Mouse (Mus musculus) neutrophil, adult 5-6 weeks (primary cell): ENCODE results near the gene Gp9. TPM values are rescaled to one million over a fixed set of nuclear protein-coding genes. Genes with fewer than 3 reads are reported as not detected.
"Not testable (repeated sequence)": the region's sequence is repeated elsewhere in the genome, so short reads cannot be mapped to it uniquely, and the experiment has no call there.

ENCODE experiments used
- ATAC-seq: fragments of 151-379, 151-347 bp; 2 replicates; pipeline ENCODE4 v1.8.0; 2017; ENCODE audit warnings: mild to moderate bottlenecking, moderate TSS enrichment; ENCODE audit not compliant: insufficient number of reproducible peaks, poor library complexity, low FRiP score, severe bottlenecking; ENCODE audit errors: extremely low read depth
- total RNA-seq: library from RNA; stranded (forward); fragments of 200-1000 nt; gene quantifications from 2 replicates; pipeline ENCODE4 v1.2.3, GENCODE M21; 2017

Gene Gp9
- total RNA-seq, 1 experiment from 2014 or later: 13.5 TPM

DNA sequence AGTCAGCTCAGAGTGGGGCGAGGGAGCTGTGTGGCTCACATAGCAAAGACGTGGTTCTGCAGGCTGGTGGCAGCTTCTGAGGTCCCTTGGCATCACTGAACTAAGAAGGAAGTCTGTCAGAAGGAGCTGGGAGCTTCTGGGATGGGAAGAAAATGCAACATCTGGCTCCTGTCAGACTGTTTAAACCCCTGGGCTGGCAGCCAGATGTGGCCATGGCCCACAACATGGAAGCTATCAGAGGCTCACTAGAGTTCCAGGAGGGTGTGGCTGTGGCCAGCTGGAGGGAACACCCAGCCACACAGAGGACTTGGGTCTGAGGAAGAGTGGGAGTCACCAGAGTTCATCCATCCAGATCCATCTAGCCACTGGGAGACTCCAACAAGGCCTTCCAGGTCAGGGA, 31.0 kb upstream of the Gp9 start:
- ATAC-seq: no peak

DNA sequence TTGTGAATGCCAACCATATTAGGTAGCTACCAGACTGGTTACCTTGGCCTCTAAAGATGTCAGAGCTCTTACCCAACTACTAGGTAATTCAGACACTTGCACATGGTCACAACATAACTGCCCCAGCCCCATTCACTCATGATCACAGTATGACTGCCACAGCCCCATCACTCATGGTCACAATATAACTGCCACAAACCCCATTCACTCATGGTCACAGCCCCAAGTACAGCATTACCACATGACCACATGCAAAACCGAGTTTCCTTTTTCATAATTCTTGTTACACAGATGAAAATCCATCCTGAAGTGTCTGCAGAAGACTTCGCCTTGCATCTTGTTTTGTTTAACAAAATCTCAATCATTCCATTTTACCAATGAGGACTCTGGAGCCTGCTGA, 29.8 kb upstream of the Gp9 start:
- no peak for ATAC-seq

GRCm38 (mm10) chr6:87748531-87748930, 29.3 kb upstream of the Gp9 start:
- no peak for ATAC-seq

DNA sequence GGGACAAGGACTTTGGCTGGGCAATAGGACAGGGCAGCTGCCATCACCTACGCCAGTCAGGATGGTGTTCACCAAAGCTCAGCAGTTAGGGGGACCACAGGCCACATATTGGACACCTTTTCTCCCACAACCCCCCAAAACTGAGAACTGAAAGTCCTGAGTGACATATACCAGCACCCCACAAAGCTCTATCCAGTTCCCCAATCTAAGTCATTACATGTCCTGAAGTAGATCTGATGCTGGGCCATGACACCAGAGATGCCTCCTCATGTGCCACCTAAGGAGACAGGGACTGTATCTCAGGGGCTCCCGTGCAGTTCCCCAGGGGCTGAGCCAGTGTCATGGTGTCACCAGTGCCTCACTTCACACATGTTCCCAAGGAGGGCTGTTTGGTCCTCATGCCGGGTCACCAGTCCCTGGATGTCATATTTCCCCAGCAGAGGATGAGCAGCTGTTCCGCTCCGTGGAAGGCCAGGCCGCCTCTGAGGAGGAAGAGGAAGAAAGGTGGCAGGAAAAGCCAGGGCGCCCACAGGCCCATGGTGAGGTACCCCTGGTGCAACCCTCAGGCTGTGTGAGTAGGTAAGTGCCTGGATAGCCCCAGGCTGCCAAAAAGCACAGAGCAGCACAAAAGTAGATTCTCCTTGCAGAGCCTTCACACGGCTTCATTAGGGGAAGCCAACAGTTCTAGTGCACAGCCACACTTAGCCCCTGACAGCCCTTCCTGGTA, 27.5 kb upstream of the Gp9 start:
- no peak for ATAC-seq

DNA sequence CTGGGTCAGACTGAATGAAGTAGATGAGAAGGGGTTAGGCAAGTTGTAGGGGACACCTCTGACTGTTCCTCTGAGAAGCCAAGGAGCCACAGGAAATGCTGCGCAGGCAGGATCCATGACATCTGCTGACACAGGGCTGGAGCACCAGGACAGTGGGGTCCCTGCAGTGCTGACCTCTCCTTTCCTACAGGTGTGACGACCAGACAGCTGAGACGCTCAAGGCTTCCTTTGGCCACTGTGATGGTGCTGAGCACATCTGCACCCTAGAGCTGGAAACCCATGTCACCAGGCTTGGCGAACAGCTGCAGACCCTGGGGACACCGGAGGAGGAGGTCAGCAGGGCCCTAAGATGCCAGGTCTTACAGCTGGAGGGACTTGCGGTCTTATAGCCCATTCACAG, 26.3 kb upstream of the Gp9 start:
- ATAC-seq: no peak

DNA sequence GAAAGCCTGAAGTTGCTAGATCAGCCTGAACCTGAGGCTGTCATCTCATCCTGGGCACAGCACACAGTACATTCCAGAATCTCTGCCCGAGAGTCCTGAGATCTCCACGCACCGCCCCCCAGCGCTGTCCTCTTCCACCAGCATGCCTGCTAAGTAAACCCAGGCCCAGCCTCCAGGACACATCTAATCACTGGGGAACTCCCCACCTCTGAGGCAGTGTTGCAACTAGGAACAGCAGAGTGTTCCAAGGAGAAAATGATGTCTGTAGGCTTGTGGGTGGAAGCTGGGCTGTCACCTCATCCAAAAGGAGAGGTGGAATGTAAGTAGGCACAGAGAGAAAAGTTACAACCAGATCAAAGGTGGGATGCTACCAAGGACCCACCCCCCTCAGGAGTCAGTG, 22.7 kb upstream of the Gp9 start:
- no peak for ATAC-seq

GRCm38 (mm10) chr6:87756896-87757295, 21.0 kb upstream of the Gp9 start:
- no peak for ATAC-seq

DNA sequence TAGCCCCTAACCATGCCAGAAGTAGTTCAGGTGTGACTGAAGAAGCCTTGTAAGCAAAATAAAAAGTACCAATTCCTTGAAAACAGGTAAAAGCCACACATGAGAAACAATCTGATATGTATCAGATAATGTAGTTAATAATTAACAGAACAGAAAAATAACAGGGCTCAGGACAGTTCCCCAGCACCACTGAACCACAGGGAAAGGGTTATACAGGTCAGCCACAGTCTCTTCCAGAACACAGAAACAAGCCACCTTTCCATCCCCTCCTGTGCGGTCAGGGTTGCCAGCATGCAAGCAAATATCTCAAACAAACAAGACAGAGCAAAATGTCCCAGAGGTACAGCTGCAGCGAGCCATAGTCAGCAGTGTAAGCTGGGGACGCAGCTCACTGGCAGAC, 18.5 kb upstream of the Gp9 start:
- ATAC-seq: no peak

GRCm38 (mm10) chr6:87759850-87760249, 18.0 kb upstream of the Gp9 start:
- ATAC-seq: no peak

DNA sequence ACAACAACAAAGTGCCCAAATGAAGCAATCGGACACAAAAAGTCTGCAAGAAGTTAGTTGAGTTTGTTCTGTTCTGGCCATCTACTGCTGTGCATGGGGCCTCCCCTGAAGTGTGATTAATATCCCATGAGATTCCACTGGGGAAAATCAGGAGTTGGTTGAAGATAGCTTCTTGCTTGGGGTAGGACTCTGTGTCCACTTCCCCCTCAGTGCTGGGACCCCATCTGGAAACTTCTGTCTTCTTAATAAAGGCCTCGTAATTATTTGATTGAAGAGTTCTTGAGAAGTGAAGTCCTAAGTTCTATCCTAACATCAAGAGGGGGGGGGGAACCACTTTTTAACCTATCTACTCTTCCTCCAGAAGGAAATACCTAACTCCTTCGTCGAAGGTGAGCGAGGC, 15.7 kb upstream of the Gp9 start:
- ATAC-seq: no peak

GRCm38 (mm10) chr6:87763376-87764280, 14.2 kb upstream of the Gp9 start:
- peak; percentile 72; the same call in 1 of the 2 replicates for ATAC-seq

DNA sequence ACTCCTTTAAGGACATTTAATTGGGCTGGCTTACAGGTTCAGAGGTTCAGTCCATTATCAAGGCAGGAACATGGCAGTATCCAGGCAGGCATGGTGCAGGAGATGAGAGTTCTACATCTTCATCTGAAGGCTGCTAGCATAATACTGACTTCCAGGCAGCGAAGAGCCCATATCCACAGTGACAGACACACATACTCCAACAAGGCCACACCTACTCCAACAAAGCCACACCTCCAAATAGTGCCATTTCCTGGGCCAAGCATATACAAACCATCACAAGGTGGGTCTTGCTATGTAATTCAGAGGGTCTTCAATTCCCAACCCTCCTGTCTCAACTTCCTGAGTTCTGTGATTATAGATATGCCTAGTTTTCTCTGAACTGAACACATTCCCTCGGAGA, 13.6 kb upstream of the Gp9 start:
- not testable (repeated sequence) for ATAC-seq

DNA sequence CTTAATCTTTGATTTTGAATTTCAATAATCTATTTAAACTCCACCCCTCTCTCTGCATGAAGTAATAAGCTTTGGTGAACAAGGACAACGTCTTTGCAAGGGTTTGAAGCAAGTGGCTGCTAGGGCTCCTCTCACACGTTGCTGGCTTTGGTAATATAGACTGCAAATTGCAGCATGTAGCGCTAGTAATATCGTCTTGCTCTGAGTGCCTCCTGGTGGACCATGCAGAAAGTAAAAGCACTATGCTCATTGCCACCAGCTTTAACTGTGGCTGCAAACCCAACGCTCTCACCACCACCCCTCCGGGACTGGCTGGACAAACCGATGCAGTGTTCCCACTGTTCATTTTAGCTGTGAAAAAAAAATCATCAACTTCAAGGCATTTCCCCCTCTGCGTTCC, 7.2 kb upstream of the Gp9 start:
- ATAC-seq: no peak

GRCm38 (mm10) chr6:87774466-87774865, 3.4 kb upstream of the Gp9 start:
- no peak for ATAC-seq

GRCm38 (mm10) chr6:87774909-87775308, 3.0 kb upstream of the Gp9 start:
- no peak for ATAC-seq

GRCm38 (mm10) chr6:87775588-87776245, 2.2 kb upstream of the Gp9 start:
- no peak for ATAC-seq

GRCm38 (mm10) chr6:87776663-87777062, 1.2 kb upstream of the Gp9 start:
- no peak for ATAC-seq

DNA sequence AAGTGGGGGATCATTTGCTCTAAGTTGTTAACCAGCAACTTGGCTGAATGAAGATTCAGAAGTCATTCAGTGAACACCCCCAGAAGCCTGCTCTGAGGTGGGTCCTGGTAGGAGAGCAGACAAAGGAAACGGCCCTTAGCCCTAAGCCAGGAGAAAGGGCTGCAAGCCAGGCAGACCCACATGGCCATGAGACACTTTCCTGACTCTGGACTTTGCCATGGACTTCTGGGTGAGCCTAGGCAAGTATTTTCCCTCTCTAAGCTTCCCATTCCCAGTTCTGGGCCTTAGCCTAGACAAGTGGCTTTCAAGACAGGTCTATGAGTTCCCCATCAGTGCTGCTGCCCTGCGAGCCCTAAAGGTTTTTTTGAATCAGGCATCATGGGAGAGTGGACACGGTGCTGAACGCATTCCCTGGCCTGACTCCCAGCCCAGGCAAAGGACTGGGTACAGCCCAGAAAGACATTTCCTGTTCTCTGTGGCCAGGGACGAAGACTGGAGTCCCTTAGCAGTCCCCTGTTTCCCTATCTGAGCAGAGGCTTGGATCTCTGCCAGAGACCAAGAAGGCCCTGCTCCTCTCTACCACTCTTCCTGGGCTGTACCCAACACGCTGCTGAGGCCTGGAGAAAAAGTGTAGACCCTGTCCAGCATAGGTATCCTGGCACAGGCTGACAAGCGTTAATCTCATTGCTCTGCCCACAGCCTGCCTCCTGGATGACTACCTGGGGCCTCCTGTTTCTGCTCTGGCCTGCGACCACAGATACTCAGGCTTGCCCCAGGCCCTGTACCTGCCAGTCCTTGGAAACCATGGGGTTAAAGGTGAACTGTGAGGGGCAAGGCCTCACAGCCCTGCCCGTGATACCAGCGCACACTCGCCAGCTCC, 662 bp downstream of the Gp9 start:
- ATAC-seq: 0 out of 2 replicates have a peak, but pooled peaks have one; percentile 23
